Mouse (Mus musculus) adrenal gland, postnatal 4 days (tissue): Measurements from ENCODE around the gene Maml2. TPM values are rescaled to one million over a fixed set of nuclear protein-coding genes. Genes with fewer than 3 reads are reported as not detected.

Experiments used
- DNase-seq, 2 experiments: peaks; one replicate each; pipeline ENCODE4 v3.0.0; 2021 to 2022; ENCODE audit warnings: low spot score in 2 of 2, mixed read lengths in 2 of 2
- total RNA-seq, 2 experiments: library from RNA; stranded (reverse); gene quantifications; 2 replicates each; pipeline ENCODE4 v1.2.3; 2021

Gene Maml2
- total RNA-seq, 2 experiments from 2014 or later: 11.5 to 14.1 TPM

GRCm38 (mm10) chr9:13491854-13492620 lies 194.3 kb downstream of the Maml2 start:
- DNase-seq: no peak

DNA sequence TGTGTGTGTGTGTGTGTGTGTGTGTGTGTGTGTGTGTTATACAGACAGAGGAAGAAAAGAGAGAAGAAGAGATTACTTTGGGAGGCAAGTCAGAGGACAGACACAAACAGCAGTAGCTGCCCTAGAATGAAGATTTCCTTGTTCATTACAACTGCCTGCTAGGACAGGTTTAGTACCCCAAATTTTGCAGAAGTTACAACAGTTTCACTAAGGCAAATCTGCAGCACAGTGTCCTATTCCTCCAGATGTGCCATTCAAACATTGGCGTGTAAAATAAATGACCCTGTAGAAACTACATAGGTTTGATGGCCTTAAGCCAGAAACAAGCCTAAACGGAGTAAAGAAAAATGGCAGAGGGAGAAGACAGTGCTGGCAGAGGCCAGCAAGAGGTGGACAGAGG lies 195.1 kb downstream of the Maml2 start:
- DNase-seq: no peak

DNA sequence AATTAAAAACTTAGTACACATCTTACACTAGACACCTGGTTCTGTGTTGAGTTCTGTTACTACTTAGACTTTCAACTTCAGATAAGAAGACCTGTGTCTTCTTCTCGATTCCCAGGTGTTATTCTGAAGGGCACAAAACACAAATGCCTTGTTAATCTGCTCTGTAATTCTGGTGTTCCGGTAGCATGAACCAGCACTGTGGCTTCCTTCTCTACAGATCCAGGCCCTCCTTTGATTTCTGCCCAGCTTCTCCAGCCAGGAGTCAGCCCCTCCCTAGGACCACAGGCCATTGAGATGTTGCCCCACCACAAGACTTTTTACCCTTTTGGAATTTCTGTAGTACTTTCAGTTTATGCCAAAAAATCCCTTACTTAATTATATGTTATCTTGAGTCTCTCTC lies 196.0 kb downstream of the Maml2 start:
- DNase-seq: no peak

DNA sequence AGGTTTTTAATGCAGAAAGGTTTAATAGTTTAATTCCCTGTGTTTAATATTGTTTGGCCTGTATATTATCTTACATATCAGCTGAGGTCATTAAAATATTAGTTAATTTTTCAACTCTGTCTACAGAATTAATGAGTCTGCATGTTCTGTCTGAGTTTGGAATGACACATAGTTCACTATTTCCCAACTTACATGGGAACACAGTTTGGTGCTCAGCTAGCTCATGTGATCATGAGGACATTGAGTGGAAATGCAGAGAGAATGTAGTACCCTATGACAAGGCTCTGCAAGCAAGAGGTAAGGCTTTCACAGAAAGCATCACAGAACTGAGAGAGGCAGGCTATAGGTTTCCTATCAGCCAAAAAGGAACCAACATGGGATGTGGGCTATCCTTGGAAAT lies 197.8 kb downstream of the Maml2 start:
- DNase-seq: no peak

DNA sequence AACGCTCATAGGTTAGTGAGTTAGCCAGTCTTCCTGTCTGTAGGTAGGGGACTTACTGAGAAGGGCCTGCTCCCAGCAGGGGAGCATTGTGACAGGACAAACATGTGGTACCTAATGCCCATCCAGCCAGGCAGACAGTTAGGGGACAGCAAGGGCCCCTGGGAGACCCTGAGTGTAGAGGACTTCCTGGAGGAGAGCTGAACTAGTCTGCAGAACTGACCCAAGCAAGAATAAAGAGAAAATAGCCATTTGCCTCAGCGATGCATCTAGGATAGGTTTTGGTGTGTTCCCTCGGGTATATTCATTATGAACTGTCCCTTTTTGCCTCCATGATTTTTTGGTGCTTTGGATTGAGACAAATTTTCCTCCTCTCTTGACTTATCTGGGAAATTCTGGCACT lies 199.3 kb downstream of the Maml2 start:
- DNase-seq: no peak

DNA sequence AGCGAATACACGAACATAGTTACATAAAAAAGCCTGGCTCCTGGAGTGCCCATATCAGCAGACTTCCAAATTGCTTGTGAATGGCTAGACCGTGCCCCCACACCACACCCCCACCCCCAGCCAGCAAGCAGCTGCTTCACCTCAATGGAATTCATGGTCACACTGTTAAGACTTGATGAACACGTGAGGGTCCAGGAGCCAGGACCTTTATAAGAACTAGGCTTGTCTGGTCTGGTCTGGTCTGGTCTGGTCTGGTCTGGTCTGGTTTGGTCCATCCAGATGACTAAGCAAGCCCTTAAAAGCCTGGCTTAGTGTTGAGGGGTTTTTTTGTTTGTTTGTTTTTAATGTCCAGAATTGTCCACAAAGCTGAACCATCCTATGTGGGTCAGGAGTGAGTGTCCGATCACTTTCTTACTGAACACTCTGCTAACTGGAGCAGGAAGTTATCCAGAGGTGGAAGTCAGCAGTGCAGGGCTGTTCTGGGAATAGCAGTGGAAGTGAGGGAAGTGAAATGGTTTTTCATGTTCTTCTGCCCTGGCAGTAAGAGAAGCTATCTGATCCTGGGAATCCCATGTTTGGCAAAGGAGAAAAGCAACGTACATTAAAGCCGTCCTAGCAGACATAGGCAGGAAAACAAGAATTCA lies 200.1 kb downstream of the Maml2 start:
- DNase-seq: no peak

DNA sequence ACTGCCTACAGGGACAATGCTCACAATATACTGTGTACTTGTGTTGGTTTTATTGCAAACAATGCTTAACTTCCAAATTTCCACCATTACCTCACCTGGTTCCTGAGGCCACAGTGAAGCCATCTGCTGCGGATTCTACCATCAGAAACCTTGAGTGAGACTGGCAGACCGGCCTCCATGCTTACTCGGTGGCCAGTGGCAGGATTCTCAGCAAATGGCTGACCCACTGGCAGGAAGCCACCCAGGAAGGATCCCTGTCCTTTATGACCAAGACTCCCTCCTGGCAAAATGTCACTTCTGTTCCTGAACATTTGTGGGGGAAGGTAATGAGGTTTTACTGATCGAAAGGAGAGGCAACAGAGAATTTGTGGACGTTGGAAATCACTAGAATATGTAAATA lies 202.3 kb downstream of the Maml2 start:
- no peak for DNase-seq

DNA sequence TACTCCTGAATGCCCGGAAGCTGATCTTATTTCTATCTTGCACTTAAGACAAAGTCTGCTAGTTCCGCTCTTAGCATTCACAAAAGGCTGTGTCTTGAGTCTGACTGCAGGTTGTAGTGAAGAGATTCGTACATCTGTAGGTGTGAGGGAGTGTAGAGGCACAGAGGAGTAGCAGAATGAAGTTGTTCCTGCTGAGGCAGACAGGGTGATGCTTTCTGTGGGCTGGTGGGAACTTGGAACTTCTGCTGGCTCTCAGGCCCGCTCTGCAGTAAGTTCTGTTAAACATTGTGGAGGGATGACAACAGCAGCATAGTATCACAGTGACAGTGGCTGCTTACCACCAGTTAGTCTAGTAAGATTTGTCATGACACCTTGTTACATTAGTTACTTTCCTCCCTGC lies 207.3 kb downstream of the Maml2 start:
- DNase-seq: no peak

DNA sequence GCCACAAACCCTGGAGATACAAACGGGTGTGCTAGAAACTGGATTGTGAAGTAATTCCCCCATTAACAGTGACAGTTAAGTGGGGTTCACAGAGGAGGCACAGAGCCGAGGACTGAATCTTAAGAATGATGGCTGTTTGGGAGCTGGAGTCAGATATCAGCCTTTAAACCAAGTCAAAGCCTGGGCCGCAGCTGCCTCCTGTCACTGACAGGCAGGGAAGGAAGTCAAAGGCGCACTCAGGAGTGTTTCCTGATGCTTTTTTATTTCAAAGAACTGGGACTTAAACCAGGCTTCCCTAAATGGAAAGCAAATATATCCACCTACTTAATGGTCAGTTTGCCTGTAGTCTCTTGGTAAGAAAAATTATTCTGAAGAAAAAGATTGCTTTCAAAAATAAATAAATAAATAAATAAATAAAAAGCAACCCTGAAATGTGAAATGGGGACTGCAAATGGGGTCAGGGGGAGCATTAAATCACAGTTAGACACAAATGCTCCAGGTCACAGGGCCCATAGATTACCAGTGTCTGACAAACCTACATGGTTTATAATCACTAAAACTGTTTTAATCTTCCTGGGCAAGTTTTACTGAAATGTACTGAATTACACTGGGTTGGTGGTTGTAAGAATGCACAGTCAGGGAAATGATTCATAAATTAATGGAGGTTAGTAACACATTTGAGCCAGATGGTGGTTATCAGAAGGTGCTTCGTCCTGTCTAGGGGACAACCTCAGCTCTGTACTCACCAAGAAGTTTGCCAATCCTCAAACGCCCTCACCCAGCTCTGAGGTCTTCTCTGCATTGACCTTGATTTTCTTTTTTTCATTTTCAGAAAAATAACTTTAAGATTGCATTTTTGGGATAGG lies 209.4 kb downstream of the Maml2 start:
- DNase-seq: no peak

DNA sequence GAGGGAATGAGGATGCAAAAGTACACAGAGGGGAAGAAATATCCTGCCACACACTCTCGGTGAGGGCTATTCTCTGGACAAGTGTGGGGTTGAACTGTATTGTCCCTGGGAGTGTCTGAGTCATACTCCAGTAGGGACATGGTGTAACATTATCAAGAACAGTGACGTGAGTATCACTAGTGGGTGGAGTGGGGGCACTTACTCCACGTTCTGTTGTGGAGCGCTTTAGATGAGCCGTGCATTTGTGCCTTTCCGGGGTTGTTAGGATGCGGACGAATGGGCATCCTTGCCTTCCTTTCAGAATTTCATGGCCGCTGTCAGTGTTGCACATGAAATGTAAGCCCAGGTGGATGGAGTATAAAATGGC lies 210.0 kb downstream of the Maml2 start:
- DNase-seq: no peak

DNA sequence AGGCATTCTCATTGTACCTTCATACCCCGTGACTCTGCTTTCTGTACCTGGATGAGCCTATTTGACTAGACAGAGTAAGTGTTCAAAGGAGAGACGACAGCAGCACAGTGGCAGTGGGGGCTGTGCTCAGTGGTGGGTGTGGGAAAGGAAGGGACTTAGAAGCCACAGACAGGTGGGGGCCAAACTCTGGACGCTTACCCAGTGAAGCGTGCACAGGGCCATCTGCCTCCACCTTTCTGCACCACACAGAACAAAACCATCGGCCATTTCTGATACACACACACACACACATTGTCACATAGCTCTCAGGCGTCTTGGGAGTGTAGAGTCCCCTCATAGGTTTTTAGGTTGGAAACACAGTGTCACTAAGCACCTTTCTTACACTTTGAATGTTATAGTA lies 212.0 kb downstream of the Maml2 start:
- no peak for DNase-seq

DNA sequence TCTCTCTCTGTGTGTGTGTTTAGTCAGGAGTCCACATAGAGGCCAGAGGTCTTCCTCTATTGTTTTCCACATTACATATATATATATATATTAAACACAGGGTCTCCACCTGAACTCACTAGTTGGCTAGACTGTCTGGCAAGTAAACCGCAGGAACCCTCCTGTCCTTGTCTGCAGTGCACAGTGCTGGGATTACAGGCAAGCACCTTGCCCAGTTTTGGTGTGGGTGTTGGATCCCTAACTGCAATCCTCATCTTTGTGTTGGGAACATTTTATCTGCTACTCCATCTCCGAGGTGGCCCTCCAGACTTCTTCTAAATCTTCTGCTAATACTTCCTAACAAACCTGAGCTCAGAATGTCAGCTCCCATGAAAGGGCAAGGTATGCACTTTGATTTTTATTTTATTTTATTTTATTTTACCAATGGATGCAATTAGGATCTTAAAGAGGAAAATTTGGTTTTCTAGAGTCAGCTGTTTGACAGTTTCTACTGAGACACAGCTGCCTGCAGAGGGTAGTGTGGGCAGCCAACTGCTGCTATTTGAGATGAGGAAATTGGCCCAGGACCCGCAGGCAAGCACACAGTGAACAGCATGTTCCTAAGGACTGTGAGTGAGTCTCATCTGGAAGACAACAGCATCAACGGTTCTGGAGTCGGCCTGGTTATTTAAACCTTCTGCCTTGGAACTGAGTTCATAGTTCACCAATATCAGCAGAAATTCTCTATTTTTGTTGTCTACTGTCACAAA lies 213.0 kb downstream of the Maml2 start:
- DNase-seq: no peak

GRCm38 (mm10) chr9:13513135-13513534 lies 215.4 kb downstream of the Maml2 start:
- no peak for DNase-seq

DNA sequence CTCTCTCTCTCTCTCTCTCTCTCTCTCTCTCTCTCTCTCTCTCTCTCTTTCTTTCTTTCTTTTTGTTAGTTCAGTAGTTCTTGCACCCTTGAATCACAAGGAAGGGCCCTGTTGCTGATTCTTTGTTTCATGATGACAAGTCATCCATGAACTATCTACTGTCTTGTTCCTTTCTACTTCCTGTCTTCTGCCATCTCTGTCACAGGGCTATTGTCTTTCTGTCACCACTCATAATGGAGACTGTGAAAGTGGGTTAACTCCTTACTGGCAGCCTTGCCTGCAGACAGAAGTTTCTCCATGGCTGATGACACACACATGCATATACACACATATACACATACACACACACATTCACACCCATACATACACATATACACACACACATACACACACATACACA lies 216.7 kb downstream of the Maml2 start:
- no peak for DNase-seq

DNA sequence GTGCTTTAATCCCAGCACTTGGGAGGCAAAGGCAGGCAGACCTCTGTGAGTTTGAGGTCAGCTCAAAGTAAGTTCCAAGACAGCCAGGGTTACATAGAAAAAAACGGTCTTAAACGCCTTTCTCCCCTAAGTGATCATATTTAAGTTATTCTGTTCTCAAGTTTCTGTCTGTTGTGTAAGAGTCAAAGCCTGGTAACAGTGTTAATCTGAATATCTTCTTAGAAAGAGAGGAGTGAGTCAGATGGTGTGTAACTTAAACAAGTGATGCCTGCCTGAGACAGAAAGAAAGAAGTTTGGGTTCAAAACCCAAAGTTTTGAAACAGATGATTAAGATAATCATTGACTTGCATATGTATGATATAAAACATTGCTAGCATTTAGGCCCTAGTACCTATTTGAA lies 218.2 kb downstream of the Maml2 start:
- no peak for DNase-seq

DNA sequence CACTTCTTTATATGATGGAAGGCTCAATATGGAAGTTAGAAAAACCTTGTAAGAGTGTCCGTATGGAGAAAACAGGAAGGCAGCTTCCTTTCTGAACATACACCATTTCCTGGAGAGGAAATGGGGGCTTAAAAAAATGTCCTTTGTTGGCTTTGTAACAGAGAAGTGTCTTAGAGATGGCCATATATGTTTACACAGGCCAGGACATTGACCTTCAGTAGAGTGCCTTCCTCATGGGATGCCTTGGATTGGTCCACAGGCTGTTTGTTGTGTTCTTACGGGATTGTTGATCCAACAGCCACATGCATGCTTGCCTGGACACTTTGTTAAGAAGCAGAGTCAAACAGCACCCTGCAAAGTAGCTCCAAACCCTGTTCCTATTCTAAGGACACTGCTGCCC lies 220.3 kb downstream of the Maml2 start:
- no peak for DNase-seq

DNA sequence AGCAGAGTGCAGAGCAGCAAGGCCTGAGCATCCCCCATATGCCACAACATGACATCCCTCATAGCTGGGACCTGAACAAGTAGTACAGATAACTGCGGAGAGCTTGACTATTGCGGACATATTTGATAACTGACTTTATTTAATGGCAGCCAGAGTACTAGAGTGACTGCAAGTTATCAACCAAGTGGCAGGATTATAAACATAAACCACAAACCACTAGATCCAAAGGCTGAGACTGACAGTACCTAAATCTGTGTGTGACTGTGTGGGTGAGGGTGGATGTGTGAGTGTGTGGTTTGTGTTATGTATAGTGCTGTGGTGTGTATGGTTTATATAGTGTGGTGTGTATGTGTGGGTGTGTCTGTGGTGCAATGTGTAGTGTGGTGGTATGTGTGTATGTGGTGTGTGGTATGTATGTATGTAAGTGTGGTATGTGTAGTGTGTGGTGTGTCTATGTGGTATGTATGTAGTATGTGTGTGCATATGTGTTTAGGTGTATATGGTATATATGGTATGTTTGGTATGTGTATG lies 220.7 kb downstream of the Maml2 start:
- DNase-seq: no peak

GRCm38 (mm10) chr9:13522061-13522820 lies 224.5 kb downstream of the Maml2 start:
- no peak for DNase-seq

DNA sequence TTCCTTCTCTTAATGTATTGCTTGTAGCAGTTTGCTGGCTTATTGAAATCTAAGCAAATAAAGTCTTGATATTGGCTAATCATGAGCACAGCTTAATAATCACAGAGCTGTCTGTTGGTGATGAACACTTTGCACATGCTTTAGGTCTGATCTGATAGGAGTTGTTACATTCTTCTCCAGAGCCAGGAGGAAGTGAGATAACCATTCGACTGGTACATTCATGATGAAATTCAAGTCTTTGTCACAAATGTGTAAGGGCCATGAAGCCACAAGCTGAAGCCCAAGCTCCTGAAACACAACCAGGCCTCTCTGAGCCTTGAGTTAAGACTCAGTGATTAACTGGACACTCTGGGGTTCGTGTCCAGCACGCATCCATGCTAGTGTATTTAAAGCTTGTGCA lies 225.3 kb downstream of the Maml2 start:
- no peak for DNase-seq

- DNase-seq: no peak
Observed at GRCm38 (mm10) chr9:13525075-13525474, 227.3 kb downstream of the Maml2 start.
